Mouse (Mus musculus) retina, embryonic 14.5 days (tissue): ENCODE measurements around the gene Sos1.
"Not testable (repeated sequence)": the region's sequence is repeated elsewhere in the genome, so short reads cannot be mapped to it uniquely, and the experiment has no call there.

Experiments
- DNase-seq: peaks from one replicate; pipeline ENCODE4 v3.0.0-alpha.2; 2015; ENCODE audit warnings: low spot score

Sos1 gene

GRCm38 (mm10) chr17:80493891-80494290 is 13.6 kb upstream of the Sos1 start:
- no peak for DNase-seq

GRCm38 (mm10) chr17:80492811-80493210 is 12.6 kb upstream of the Sos1 start:
- DNase-seq: no peak

- DNase-seq: no peak
Observed at GRCm38 (mm10) chr17:80492274-80492673, 12.0 kb upstream of the Sos1 start.

- DNase-seq: no peak
Observed at GRCm38 (mm10) chr17:80490166-80490565, 9.9 kb upstream of the Sos1 start.

- no peak for DNase-seq
Observed at GRCm38 (mm10) chr17:80488918-80489317, 8.7 kb upstream of the Sos1 start.

- no peak for DNase-seq
Observed at GRCm38 (mm10) chr17:80485160-80485559, 4.9 kb upstream of the Sos1 start.

- no peak for DNase-seq
Observed at GRCm38 (mm10) chr17:80480855-80481224, 587 bp upstream of the Sos1 start.

GRCm38 (mm10) chr17:80479295-80480030 is 790 bp downstream of the Sos1 start:
- DNase-seq: peak; percentile 62

GRCm38 (mm10) chr17:80477679-80478078 is 2.6 kb downstream of the Sos1 start:
- no peak for DNase-seq

- no peak for DNase-seq
Observed at GRCm38 (mm10) chr17:80476496-80476895, 3.8 kb downstream of the Sos1 start.

GRCm38 (mm10) chr17:80471056-80471802 is 9.0 kb downstream of the Sos1 start:
- peak; percentile 75 for DNase-seq

GRCm38 (mm10) chr17:80468417-80468894 is 11.8 kb downstream of the Sos1 start:
- not testable (repeated sequence) for DNase-seq

GRCm38 (mm10) chr17:80460258-80460657 is 20.0 kb downstream of the Sos1 start:
- DNase-seq: peak; percentile 50

- DNase-seq: peak; percentile 79
Observed at GRCm38 (mm10) chr17:80455648-80456047, 24.6 kb downstream of the Sos1 start.

GRCm38 (mm10) chr17:80450426-80451030 is 29.7 kb downstream of the Sos1 start:
- DNase-seq: no peak

GRCm38 (mm10) chr17:80446470-80446869 is 33.8 kb downstream of the Sos1 start:
- no peak for DNase-seq

GRCm38 (mm10) chr17:80445433-80445832 is 34.8 kb downstream of the Sos1 start:
- no peak for DNase-seq

- DNase-seq: no peak
Observed at GRCm38 (mm10) chr17:80435680-80436079, 44.6 kb downstream of the Sos1 start.

- no peak for DNase-seq
Observed at GRCm38 (mm10) chr17:80434430-80434829, 45.8 kb downstream of the Sos1 start.

GRCm38 (mm10) chr17:80431997-80432396 is 48.3 kb downstream of the Sos1 start:
- no peak for DNase-seq

- DNase-seq: no peak
Observed at GRCm38 (mm10) chr17:80427966-80428365, 52.3 kb downstream of the Sos1 start.

GRCm38 (mm10) chr17:80426901-80427300 is 53.4 kb downstream of the Sos1 start:
- DNase-seq: no peak

- DNase-seq: no peak
Observed at GRCm38 (mm10) chr17:80426171-80426570, 54.1 kb downstream of the Sos1 start.
